9 mouse cellular contexts compared by ENCODE assay signal in genomic region chr7:98051980-98052379, GRCm38 (mm10).
A peak's percentile ranks its signal among the peaks of the same experiment; 100 is the strongest.
DNase-seq lines count a peak whose midpoint lies in the region; ATAC-seq and TF ChIP-seq lines count a peak whose summit lies in the region.
"Had no signal": no experiment of that assay in that cellular context is flagged by ENCODE, and none has a peak within 500 bp of the region (broad histone marks: within the 10 kb centered on the region; RNA-seq: fewer than 3 reads in every experiment).

No protein-coding gene starts in this region.

- TF ChIP-seq EP300 in heart, adult 2 months (IDR thresholded peaks at IDR 0.05; ENCODE audit: insufficient read depth, low read depth, low read length), result no peak

- H3K36me3 ChIP-seq in heart, adult 2 months (ENCODE audit: control insufficient read depth, insufficient read depth, low read length), result no peaks in the 10 kb centered on the region

- intact Hi-C loops in heart, adult 2 months (cut with DNase I), result no loop called here
- intact Hi-C loops in heart, postnatal 25 days (cut with DNase I), result no loop called here

- no peak overlapping the region for H3K27ac ChIP-seq in heart, adult 2 months
- H3K27ac ChIP-seq: heart, embryonic 13.5 days had no signal

- H3K4me3 ChIP-seq in heart, adult 2 months, result no peak overlapping the region
- H3K4me3 ChIP-seq: heart, embryonic 13.5 days had no signal

- peak; percentile 20 to 55 for DNase-seq in heart, adult 2 months
- no peak for DNase-seq in heart, postnatal 25 days (ENCODE audit: low spot score)
- peak; percentile 15 to 26 for DNase-seq in urinary bladder, postnatal 36 days (ENCODE audit: low spot score in 2 of 2)
- DNase-seq in urinary bladder, postnatal 10 days (ENCODE audit: low spot score), result no peak
- peak; percentile 20 to 60 for DNase-seq in left cerebral cortex, adult 18-20 months (ENCODE audit: low spot score in 2 of 2)

- 0 out of 2 replicates have a peak, but pooled peaks have one; percentile 23 for ATAC-seq in erythroid progenitor cell, adult 5-6 weeks (replicated peaks; ENCODE audit: low FRiP score, poor library complexity, severe bottlenecking)
- 0 out of 2 replicates have a peak, but pooled peaks have one; percentile 14 for ATAC-seq in neutrophil, adult 5-6 weeks (ENCODE audit: extremely low read depth, insufficient number of reproducible peaks, low FRiP score, poor library complexity, severe bottlenecking)
- no peak for ATAC-seq in inflammation-experienced regulatory T-cells, adult 6 months

- TF ChIP-seq CTCF in heart, adult 2 months (IDR thresholded peaks at IDR 0.05), result peak; percentile 73

- 17% methylated on average over 8 of the region's 8 CpGs for WGBS in heart, adult 2 months

- no peak overlapping the region for H3K9ac ChIP-seq in heart, adult 2 months (ENCODE audit: low read depth, low read length)
- H3K9ac ChIP-seq: heart, embryonic 13.5 days had no signal

- H3K4me1 ChIP-seq in heart, adult 2 months (ENCODE audit: control insufficient read depth, insufficient read depth, low read length), result no peaks in the 10 kb centered on the region

- no peaks in the 10 kb centered on the region for H3K27me3 ChIP-seq in heart, adult 2 months (ENCODE audit: control insufficient read depth, insufficient read depth, low read length)
- H3K27me3 ChIP-seq: heart, embryonic 13.5 days had no signal

- no peaks in the 10 kb centered on the region for H3K79me2 ChIP-seq in heart, adult 2 months (replicated peaks; ENCODE audit: control insufficient read depth, insufficient read depth, low read length)

- no peak for TF ChIP-seq POLR2A in heart, adult 2 months (IDR thresholded peaks at IDR 0.05; ENCODE audit: insufficient read depth, low read depth, low read length)

Comparison
In these comparisons a context has a peak if more than half of its experiments do, and no peak if none do; other contexts are left out.
1. DNase-seq: peak in heart, adult 2 months (2 of 2), urinary bladder, postnatal 36 days (2 of 2) and left cerebral cortex, adult 18-20 months (2 of 2); none in heart, postnatal 25 days (single experiment) and urinary bladder, postnatal 10 days (single experiment).